Mouse (Mus musculus): Measurements from ENCODE around the gene Phlda1. TPM values are rescaled to one million over a fixed set of nuclear protein-coding genes. Genes with fewer than 3 reads are reported as not detected.

The Phlda1 gene
- polyA plus RNA-seq (2015; fragmentation: Nextera tagmentation; extraction: Ambion mirVana), result 3.1 and 4.7 TPM in 2 replicates

DNA sequence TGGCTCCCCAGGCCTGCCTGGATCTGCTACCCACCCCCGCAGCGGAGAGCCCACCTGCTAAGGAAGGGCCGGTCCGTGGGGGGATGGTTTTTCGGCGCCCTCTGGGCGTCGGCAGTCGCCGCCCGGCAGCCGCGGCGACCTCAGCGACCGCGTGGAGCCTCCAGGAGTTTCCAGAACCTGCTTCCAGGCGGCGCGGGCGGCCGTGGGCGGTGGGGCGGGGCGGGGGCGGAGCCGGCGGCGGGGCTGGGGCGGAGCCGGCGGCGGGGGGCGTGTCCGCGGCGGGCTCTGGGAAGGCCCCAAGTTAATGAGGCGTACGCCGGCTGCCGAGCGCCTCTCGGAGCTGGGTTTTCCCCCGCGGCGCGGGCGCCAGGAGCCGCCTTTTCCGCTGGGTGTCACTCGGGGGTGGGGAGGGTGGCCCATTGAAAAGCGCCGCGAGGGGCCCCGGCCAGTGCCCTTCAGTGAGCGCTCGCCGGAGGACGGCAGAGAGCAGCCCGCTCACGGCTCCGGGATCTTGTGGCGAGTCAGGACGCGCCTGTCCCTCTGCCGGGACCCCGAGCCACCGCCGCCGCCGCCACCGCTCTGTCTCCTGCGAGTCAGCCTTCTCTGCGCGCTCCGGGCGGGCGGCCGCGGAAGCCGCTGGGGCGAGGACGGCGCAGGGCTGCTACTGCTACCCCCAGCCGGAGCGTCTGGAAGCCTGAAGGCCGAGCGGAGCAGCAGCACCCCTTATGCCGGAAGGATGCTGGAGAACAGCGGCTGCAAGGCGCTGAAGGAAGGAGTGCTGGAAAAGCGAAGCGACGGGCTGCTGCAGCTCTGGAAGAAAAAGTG lies at the start of gene Phlda1:
TSS of gene Phlda1 (plus strand) at position 186 of the 825 bp plus-strand sequence.
- no peaks in the 10 kb centered on the region for H3K9me3 ChIP-seq (replicated peaks; ENCODE audit: control insufficient read depth, low read length)
- peak; percentile 90 for ATAC-seq (ENCODE audit: low read depth)
- no peaks in the 10 kb centered on the region for H3K36me3 ChIP-seq (ENCODE audit: control insufficient read depth, insufficient read depth)
- H3K27ac ChIP-seq (ENCODE audit: low read length), result peak within 1 kb of the TSS; percentile 67
- under 1% methylated on average over 86 of the region's 94 CpGs for WGBS (ENCODE audit: insufficient replicate concordance)
- H3K4me3 ChIP-seq (ENCODE audit: low read depth, low read length), result peak within 1 kb of the TSS; percentile 76
- peak within 1 kb of the TSS; percentile 68 for H3K9ac ChIP-seq (ENCODE audit: low read depth, low read length)
- H3K4me1 ChIP-seq (ENCODE audit: control insufficient read depth, low read depth, low read length), result peaks cover 15% of the 10 kb centered on the region
- peak within 1 kb of the TSS; percentile 93 for H3K4me2 ChIP-seq (ENCODE audit: low read depth, low read length)
- peaks cover 29% of the 10 kb centered on the region for H3K27me3 ChIP-seq (ENCODE audit: control insufficient read depth, insufficient read depth, low read depth, low read length)

GRCm38 (mm10) chr10:111458088-111458487 lies 48.0 kb upstream of the Phlda1 start:
- H3K4me3 ChIP-seq (ENCODE audit: low read depth, low read length), result no peak overlapping the region
- H3K27me3 ChIP-seq (ENCODE audit: control insufficient read depth, insufficient read depth, low read depth, low read length), result no peaks in the 10 kb centered on the region
- no peak overlapping the region for H3K9ac ChIP-seq (ENCODE audit: low read depth, low read length)
- H3K4me1 ChIP-seq (ENCODE audit: control insufficient read depth, low read depth, low read length), result no peaks in the 10 kb centered on the region
- no peak overlapping the region for H3K27ac ChIP-seq (ENCODE audit: low read length)
- no peak for ATAC-seq (ENCODE audit: low read depth)
- WGBS (ENCODE audit: insufficient replicate concordance), result 64% methylated on average over 7 of the region's 7 CpGs
- no peaks in the 10 kb centered on the region for H3K36me3 ChIP-seq (ENCODE audit: control insufficient read depth, insufficient read depth)
- H3K9me3 ChIP-seq (replicated peaks; ENCODE audit: control insufficient read depth, low read length), result no peaks in the 10 kb centered on the region
- H3K4me2 ChIP-seq (ENCODE audit: low read depth, low read length), result no peak overlapping the region

- no peaks in the 10 kb centered on the region for H3K27me3 ChIP-seq (ENCODE audit: control insufficient read depth, insufficient read depth, low read depth, low read length)
- H3K4me2 ChIP-seq (ENCODE audit: low read depth, low read length), result no peak overlapping the region
- H3K4me3 ChIP-seq (ENCODE audit: low read depth, low read length), result no peak overlapping the region
- H3K27ac ChIP-seq (ENCODE audit: low read length), result no peak overlapping the region
- H3K4me1 ChIP-seq (ENCODE audit: control insufficient read depth, low read depth, low read length), result no peaks in the 10 kb centered on the region
- H3K9ac ChIP-seq (ENCODE audit: low read depth, low read length), result no peak overlapping the region
- 77% methylated on average over 9 of the region's 9 CpGs for WGBS (ENCODE audit: insufficient replicate concordance)
- ATAC-seq (ENCODE audit: low read depth), result no peak
- H3K36me3 ChIP-seq (ENCODE audit: control insufficient read depth, insufficient read depth), result no peaks in the 10 kb centered on the region
- no peaks in the 10 kb centered on the region for H3K9me3 ChIP-seq (replicated peaks; ENCODE audit: control insufficient read depth, low read length)
Measured at GRCm38 (mm10) chr10:111459040-111459439, 47.0 kb upstream of the Phlda1 start.

GRCm38 (mm10) chr10:111459874-111460273 lies 46.2 kb upstream of the Phlda1 start:
- Histone ChIP-seq H3K9ac (ENCODE audit: low read depth, low read length) (no peak overlapping the region), H3K27me3 (ENCODE audit: control insufficient read depth, insufficient read depth, low read depth, low read length) (no peaks in the 10 kb centered on the region), H3K9me3 (replicated peaks; ENCODE audit: control insufficient read depth, low read length) (no peaks in the 10 kb centered on the region), H3K27ac (ENCODE audit: low read length) (no peak overlapping the region), H3K4me2 (ENCODE audit: low read depth, low read length) (no peak overlapping the region), H3K36me3 (ENCODE audit: control insufficient read depth, insufficient read depth) (no peaks in the 10 kb centered on the region), H3K4me3 (ENCODE audit: low read depth, low read length) (no peak overlapping the region), H3K4me1 (ENCODE audit: control insufficient read depth, low read depth, low read length) (no peaks in the 10 kb centered on the region)
- no peak for ATAC-seq (ENCODE audit: low read depth)
- WGBS (ENCODE audit: insufficient replicate concordance), result 59% methylated on average over 3 of the region's 3 CpGs

DNA sequence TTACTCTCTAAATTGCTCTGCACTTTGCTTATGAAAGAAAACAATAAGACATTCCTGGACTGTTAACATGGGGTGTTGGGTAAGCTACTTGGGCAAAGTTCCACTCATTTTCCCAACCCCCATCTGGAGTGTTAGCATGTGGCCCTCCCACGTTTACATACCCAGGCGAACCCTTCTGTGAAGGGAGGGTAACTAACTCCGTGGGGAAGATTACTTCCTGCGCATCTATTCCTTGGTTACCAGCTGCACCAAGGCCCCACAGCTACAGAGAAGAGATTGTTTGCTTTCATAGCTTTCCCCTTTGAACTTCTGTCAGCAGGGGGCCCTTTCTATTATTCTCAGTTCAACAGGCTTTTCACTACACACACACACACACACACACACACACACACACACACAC lies 45.7 kb upstream of the Phlda1 start:
- Histone ChIP-seq H3K9ac (ENCODE audit: low read depth, low read length) (no peak overlapping the region), H3K4me1 (ENCODE audit: control insufficient read depth, low read depth, low read length) (no peaks in the 10 kb centered on the region), H3K9me3 (replicated peaks; ENCODE audit: control insufficient read depth, low read length) (no peaks in the 10 kb centered on the region), H3K4me2 (ENCODE audit: low read depth, low read length) (no peak overlapping the region), H3K27me3 (ENCODE audit: control insufficient read depth, insufficient read depth, low read depth, low read length) (no peaks in the 10 kb centered on the region), H3K27ac (ENCODE audit: low read length) (no peak overlapping the region), H3K4me3 (ENCODE audit: low read depth, low read length) (no peak overlapping the region), H3K36me3 (ENCODE audit: control insufficient read depth, insufficient read depth) (no peaks in the 10 kb centered on the region)
- ATAC-seq (ENCODE audit: low read depth), result no peak
- WGBS (ENCODE audit: insufficient replicate concordance), result 38% methylated on average over 4 of the region's 4 CpGs

- no peak for ATAC-seq (ENCODE audit: low read depth)
- H3K4me3 ChIP-seq (ENCODE audit: low read depth, low read length), result no peak overlapping the region
- no peak overlapping the region for H3K9ac ChIP-seq (ENCODE audit: low read depth, low read length)
- no peaks in the 10 kb centered on the region for H3K27me3 ChIP-seq (ENCODE audit: control insufficient read depth, insufficient read depth, low read depth, low read length)
- H3K27ac ChIP-seq (ENCODE audit: low read length), result no peak overlapping the region
- 29% methylated on average over 1 of the region's 1 CpGs for WGBS (ENCODE audit: insufficient replicate concordance)
- no peaks in the 10 kb centered on the region for H3K36me3 ChIP-seq (ENCODE audit: control insufficient read depth, insufficient read depth)
- H3K9me3 ChIP-seq (replicated peaks; ENCODE audit: control insufficient read depth, low read length), result no peaks in the 10 kb centered on the region
- no peak overlapping the region for H3K4me2 ChIP-seq (ENCODE audit: low read depth, low read length)
- H3K4me1 ChIP-seq (ENCODE audit: control insufficient read depth, low read depth, low read length), result no peaks in the 10 kb centered on the region
Measured at GRCm38 (mm10) chr10:111464833-111465232, 41.3 kb upstream of the Phlda1 start.

DNA sequence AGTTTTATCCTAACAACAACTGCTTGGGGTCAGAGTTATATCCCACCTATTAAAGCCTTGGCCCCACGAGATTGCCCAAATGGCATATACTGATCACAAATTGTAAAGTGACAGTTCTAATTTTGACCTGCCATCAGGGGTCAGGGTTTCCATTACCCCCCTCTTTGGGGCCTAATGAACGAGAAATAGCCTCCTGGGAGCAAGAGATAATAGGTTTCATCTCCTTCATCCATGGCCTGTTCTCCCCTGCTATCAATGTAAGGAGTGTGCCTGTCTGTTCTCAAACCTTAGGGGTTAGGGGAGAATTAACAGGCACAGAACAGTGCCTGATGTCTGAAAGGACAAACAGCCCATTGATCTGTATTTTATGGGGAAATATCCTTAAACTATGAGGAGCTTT lies 40.7 kb upstream of the Phlda1 start:
- no peak overlapping the region for H3K9ac ChIP-seq (ENCODE audit: low read depth, low read length)
- H3K27me3 ChIP-seq (ENCODE audit: control insufficient read depth, insufficient read depth, low read depth, low read length), result no peaks in the 10 kb centered on the region
- no peak overlapping the region for H3K4me2 ChIP-seq (ENCODE audit: low read depth, low read length)
- 25% methylated on average over 2 of the region's 2 CpGs for WGBS (ENCODE audit: insufficient replicate concordance)
- H3K4me1 ChIP-seq (ENCODE audit: control insufficient read depth, low read depth, low read length), result no peaks in the 10 kb centered on the region
- no peak overlapping the region for H3K27ac ChIP-seq (ENCODE audit: low read length)
- H3K36me3 ChIP-seq (ENCODE audit: control insufficient read depth, insufficient read depth), result no peaks in the 10 kb centered on the region
- ATAC-seq (ENCODE audit: low read depth), result no peak
- H3K4me3 ChIP-seq (ENCODE audit: low read depth, low read length), result no peak overlapping the region
- H3K9me3 ChIP-seq (replicated peaks; ENCODE audit: control insufficient read depth, low read length), result no peaks in the 10 kb centered on the region

DNA sequence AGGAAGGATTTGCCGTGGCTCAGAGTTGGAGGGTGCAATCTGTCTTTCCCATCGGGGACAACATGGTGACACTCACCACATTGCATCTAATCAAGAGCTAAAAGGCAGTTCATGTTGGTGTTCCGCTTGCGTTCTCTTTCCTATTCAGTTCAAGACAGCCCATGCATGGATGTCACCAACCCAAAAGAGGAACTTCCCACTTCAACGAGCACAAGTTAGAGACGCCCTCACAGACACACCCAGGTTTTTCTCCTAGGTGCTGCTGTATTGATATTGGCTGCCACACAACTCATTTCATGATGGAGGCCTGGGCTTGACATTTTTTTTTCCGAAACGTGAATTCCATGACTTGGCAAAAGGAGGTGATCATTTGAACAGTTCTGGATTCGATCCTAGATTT lies 34.9 kb upstream of the Phlda1 start:
- no peak for ATAC-seq (ENCODE audit: low read depth)
- Histone ChIP-seq H3K4me3 (ENCODE audit: low read depth, low read length) (no peak overlapping the region), H3K4me2 (ENCODE audit: low read depth, low read length) (no peak overlapping the region), H3K27me3 (ENCODE audit: control insufficient read depth, insufficient read depth, low read depth, low read length) (no peaks in the 10 kb centered on the region), H3K9me3 (replicated peaks; ENCODE audit: control insufficient read depth, low read length) (no peaks in the 10 kb centered on the region), H3K4me1 (ENCODE audit: control insufficient read depth, low read depth, low read length) (peaks cover 11% of the 10 kb centered on the region), H3K9ac (ENCODE audit: low read depth, low read length) (no peak overlapping the region), H3K36me3 (ENCODE audit: control insufficient read depth, insufficient read depth) (no peaks in the 10 kb centered on the region), H3K27ac (ENCODE audit: low read length) (no peak overlapping the region)
- WGBS (ENCODE audit: insufficient replicate concordance), result 35% methylated on average over 9 of the region's 9 CpGs

DNA sequence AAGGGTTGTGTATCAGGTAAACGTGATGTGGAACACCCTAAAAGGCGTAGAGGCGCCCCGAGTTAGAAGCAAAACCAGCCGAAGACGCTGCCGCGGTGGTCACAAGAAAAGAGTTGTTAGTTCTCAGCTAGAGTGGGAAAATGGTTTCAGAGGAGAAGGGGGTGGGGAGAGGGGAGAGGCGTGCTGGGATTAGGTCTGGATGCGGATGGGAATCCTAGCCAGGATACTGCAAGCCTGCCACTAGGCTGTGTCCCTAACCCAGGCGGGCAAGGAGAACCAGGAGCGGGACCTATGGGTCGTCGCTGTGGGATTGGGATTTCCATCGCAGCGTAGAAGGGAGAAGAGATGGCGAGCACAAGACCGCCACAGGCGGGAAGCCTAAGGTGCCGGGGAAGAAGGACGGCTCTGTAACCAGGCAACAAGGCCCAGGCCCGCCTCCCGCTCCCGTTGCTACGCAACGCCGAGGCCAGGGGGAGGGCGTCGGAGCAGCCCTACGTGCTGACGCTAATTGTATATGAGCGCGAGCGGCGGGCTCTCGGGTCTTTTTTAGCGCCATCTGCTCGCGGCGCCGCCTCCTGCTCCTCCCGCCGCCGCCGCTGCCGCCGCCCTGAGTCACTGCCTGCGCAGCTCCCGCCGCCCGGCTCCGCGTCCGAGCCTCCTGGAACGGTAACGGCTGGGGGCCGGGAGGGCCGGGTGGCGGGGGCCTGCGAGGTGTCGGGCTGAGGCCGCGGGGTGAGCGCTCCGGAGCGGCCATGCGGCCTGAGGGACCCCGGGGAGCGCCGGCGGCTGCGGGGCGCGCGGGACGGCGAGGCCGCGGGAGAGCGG lies 33.2 kb upstream of the Phlda1 start, which contains the start of gene Nap1l1:
TSS of gene Nap1l1 (plus strand) at position 538 of the 825 bp plus-strand sequence.
- Histone ChIP-seq H3K4me2 (ENCODE audit: low read depth, low read length) (peak within 1 kb of the TSS; percentile 79), H3K9ac (ENCODE audit: low read depth, low read length) (peak within 1 kb of the TSS; percentile 92), H3K9me3 (replicated peaks; ENCODE audit: control insufficient read depth, low read length) (no peaks in the 10 kb centered on the region), H3K36me3 (ENCODE audit: control insufficient read depth, insufficient read depth) (no peaks in the 10 kb centered on the region), H3K4me1 (ENCODE audit: control insufficient read depth, low read depth, low read length) (peaks cover 14% of the 10 kb centered on the region), H3K27ac (ENCODE audit: low read length) (peak within 1 kb of the TSS; percentile 74), H3K27me3 (ENCODE audit: control insufficient read depth, insufficient read depth, low read depth, low read length) (no peaks in the 10 kb centered on the region), H3K4me3 (ENCODE audit: low read depth, low read length) (peak within 1 kb of the TSS; percentile 86)
- WGBS (ENCODE audit: insufficient replicate concordance), result 4% methylated on average over 72 of the region's 80 CpGs
- peak; percentile 98 for ATAC-seq (ENCODE audit: low read depth)

Data from liver, embryonic 16.5 days (tissue).